Mouse (Mus musculus): ENCODE measurements around the gene Arl14ep. TPM values are rescaled to one million over a fixed set of nuclear protein-coding genes. Genes with fewer than 3 reads are reported as not detected.

Arl14ep gene
- total RNA-seq (2012; rRNA removed) = 44.8 and 61.0 TPM in 2 replicates
- total RNA-seq (2014; rRNA removed) = 76.0 and 84.1 TPM in 2 replicates
- polyA plus RNA-seq (2012; ENCODE audit: insufficient read length, low read depth) = 54.3 and 55.2 TPM in 2 replicates

DNA sequence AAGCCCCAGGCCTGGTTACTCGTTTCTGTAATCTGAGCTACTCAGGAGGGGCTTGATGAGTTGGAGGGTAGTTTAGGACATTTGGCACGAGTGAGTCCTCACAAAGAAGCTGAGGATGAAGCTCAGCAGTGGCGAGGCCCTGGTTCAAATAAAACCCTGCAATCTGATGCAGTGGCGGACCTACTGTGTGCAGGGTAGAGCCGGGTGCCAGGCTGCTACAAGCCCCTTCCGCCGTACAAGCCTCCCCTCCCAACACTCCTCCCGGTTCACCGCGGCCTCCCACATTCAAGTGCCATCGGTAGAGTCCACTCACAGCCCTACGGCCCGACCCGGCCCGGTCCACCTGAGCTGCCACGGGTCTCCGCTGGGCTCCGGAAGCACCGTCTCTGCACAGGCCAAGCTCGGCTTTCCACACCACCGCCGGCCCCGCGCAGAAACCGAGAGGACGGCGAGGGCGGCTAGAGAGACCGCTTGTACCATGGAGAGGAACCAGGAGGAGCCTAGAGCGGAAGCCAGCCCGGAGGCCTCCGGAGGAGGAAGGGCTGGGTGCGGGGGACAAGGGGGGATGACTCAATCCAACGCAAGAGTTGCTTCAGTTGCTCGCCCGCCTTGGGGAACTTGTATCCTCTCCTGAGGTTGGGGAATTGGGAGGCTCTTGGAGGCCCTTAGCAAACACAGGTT, at the start of gene Arl14ep:
Arl14ep (minus strand) TSS at position 466 of the 681 bp plus-strand sequence.
- peak within 1 kb of the TSS; percentile 78 for H3K27ac ChIP-seq (ENCODE audit: insufficient read depth, low read depth)
- no peak for TF ChIP-seq USF1 (IDR thresholded peaks at IDR 0.05; ENCODE audit: low read depth, low read length)
- TF ChIP-seq EP300 (IDR thresholded peaks at IDR 0.05; ENCODE audit: low read length) = peak; percentile 54; the same call in 1 of the 2 replicates
- TF ChIP-seq USF2 (conservative IDR thresholded peaks at IDR 0.05; ENCODE audit: low read depth, low read length) = no peak
- peak; percentile 81; the same call in 1 of the 2 replicates for TF ChIP-seq KAT2A (IDR thresholded peaks at IDR 0.05; ENCODE audit: insufficient replicate concordance, low read length)
- peak; percentile 70 for TF ChIP-seq SIN3A (IDR thresholded peaks at IDR 0.05; ENCODE audit: low read length)
- TF ChIP-seq MAX (IDR thresholded peaks at IDR 0.05; ENCODE audit: low read length) = peak; percentile 82
- no peak for TF ChIP-seq ZNF384 (IDR thresholded peaks at IDR 0.05; ENCODE audit: low read depth, low read length)
- peak; percentile 91 for TF ChIP-seq ELF1 (IDR thresholded peaks at IDR 0.05; ENCODE audit: low read depth, low read length)
- TF ChIP-seq NRF1 (IDR thresholded peaks at IDR 0.05; ENCODE audit: low read depth, low read length) = 0 out of 2 replicates have a peak, but pooled peaks have one; percentile 34
- TF ChIP-seq TCF12 (IDR thresholded peaks at IDR 0.05; ENCODE audit: low read depth, low read length) = peak; percentile 92
- TF ChIP-seq E2F4 (IDR thresholded peaks at IDR 0.05; ENCODE audit: insufficient replicate concordance, low read depth, low read length) = peak; percentile 70; the same call in 1 of the 2 replicates
- TF ChIP-seq RCOR1 (conservative IDR thresholded peaks at IDR 0.05; ENCODE audit: low read depth, low read length) = no peak
- peak; percentile 90 for TF ChIP-seq GABPA (IDR thresholded peaks at IDR 0.05; ENCODE audit: insufficient replicate concordance, low read depth, low read length)
- TF ChIP-seq CHD1 (IDR thresholded peaks at IDR 0.05; ENCODE audit: low read depth, low read length) = no peak
- TF ChIP-seq NELFE (IDR thresholded peaks at IDR 0.05; ENCODE audit: low read depth, low read length) = peak; percentile 72; the same call in 1 of the 2 replicates
- TF ChIP-seq ETS1 (conservative IDR thresholded peaks at IDR 0.05; ENCODE audit: low read depth, low read length) = peak; percentile 67; the same call in 1 of the 2 replicates
- peak; percentile 65; the same call in 1 of the 2 replicates for TF ChIP-seq CHD2 (IDR thresholded peaks at IDR 0.05; ENCODE audit: low read length)
- TF ChIP-seq BHLHE40 (IDR thresholded peaks at IDR 0.05; ENCODE audit: low read depth, low read length) = no peak
- TF ChIP-seq JUN (IDR thresholded peaks at IDR 0.05; ENCODE audit: insufficient read depth, low read depth, low read length) = peak; percentile 24; the same call in 1 of the 2 replicates
- peak; percentile 41; the same call in 1 of the 2 replicates for TF ChIP-seq MXI1 (IDR thresholded peaks at IDR 0.05; ENCODE audit: low read depth, low read length)
- no peak for TF ChIP-seq PAX5 (IDR thresholded peaks at IDR 0.05; ENCODE audit: low read length)
- peak; percentile 48; the same call in 1 of the 2 replicates for TF ChIP-seq JUND (conservative IDR thresholded peaks at IDR 0.05; ENCODE audit: low read depth, low read length)
- peak; percentile 90 for TF ChIP-seq HCFC1 (IDR thresholded peaks at IDR 0.05; ENCODE audit: low read depth, low read length)
- TF ChIP-seq POLR2A (IDR thresholded peaks at IDR 0.05; ENCODE audit: low read depth, low read length) = peak; percentile 79
- TF ChIP-seq UBTF (IDR thresholded peaks at IDR 0.05; ENCODE audit: low read depth, low read length) = peak; percentile 48; the same call in 1 of the 2 replicates
- TF ChIP-seq MYC (IDR thresholded peaks at IDR 0.05; ENCODE audit: low read depth, low read length) = peak; percentile 90; the same call in 1 of the 2 replicates
- TF ChIP-seq SMC3 (IDR thresholded peaks at IDR 0.05; ENCODE audit: low read depth, low read length) = no peak
- TF ChIP-seq TBP (conservative IDR thresholded peaks at IDR 0.05; ENCODE audit: low read depth, low read length) = peak; percentile 81
- TF ChIP-seq ZMIZ1 (IDR thresholded peaks at IDR 0.05; ENCODE audit: low read depth, low read length) = peak; percentile 87
- no peak for TF ChIP-seq MAFK (IDR thresholded peaks at IDR 0.05; ENCODE audit: insufficient replicate concordance, low read length)
- peak; percentile 87 for TF ChIP-seq MEF2A (IDR thresholded peaks at IDR 0.05; ENCODE audit: borderline replicate concordance, low read depth, low read length)
- no peak for TF ChIP-seq RAD21 (IDR thresholded peaks at IDR 0.05; ENCODE audit: low read depth, low read length)
- no peak for TF ChIP-seq ZC3H11A (IDR thresholded peaks at IDR 0.05; ENCODE audit: low read depth, low read length)
- TF ChIP-seq CTCF (conservative IDR thresholded peaks at IDR 0.05 in 1 of 2, IDR thresholded peaks at IDR 0.05 in 1 of 2; ENCODE audit: low read depth in 2 of 2, low read length in 2 of 2) = no peak
- peak; percentile 97 for TF ChIP-seq ZKSCAN1 (IDR thresholded peaks at IDR 0.05; ENCODE audit: borderline replicate concordance, low read depth, low read length)
- TF ChIP-seq MAZ (IDR thresholded peaks at IDR 0.05; ENCODE audit: low read depth, low read length) = peak; percentile 74; the same call in 1 of the 2 replicates
- peak; percentile 81 for TF ChIP-seq IRF4 (IDR thresholded peaks at IDR 0.05; ENCODE audit: low read depth, low read length)
- peak; percentile 72 for TF ChIP-seq POLR2AphosphoS2 (IDR thresholded peaks at IDR 0.05; ENCODE audit: low read depth, low read length)
- in situ Hi-C loops (cut with MboI; ENCODE audit: low pct_ligation_motif_present, low pct_unique_long_range_greater_than_20kb, low sequenced_read_pairs) = loop anchor here (25.0 kb wide), 1 partner anchor 612 kb away; no protein-coding TSS in a partner anchor
- dilution Hi-C loops (cut with MboI; ENCODE audit: extremely low pct_ligation_motif_present, extremely low pct_unique_long_range_greater_than_20kb, low sequenced_read_pairs) = no loop called here
- peak within 1 kb of the TSS; percentile 86 to 96 (median 92) for H3K4me3 ChIP-seq (replicated peaks in 1 of 3; ENCODE audit: low read depth in 2 of 3, low read length in 2 of 3, poor library complexity in 1 of 3)
- DNase-seq (ENCODE audit: extremely low read depth) = peak; percentile 91
- no peaks in the 10 kb centered on the region for H3K9me3 ChIP-seq (replicated peaks; ENCODE audit: low read length)
- peaks cover 46% of the 10 kb centered on the region for H3K79me2 ChIP-seq (replicated peaks; ENCODE audit: control insufficient read depth, extremely low read depth, insufficient read depth, poor library complexity, severe bottlenecking)
- peak within 1 kb of the TSS; percentile 88 for H3K9ac ChIP-seq (ENCODE audit: insufficient read depth, low read depth)
- H3K36me3 ChIP-seq (replicated peaks in 1 of 2; ENCODE audit: control insufficient read depth in 1 of 2, insufficient read depth in 1 of 2, low read length in 1 of 2) = peaks cover 2 to 22% of the 10 kb centered on the region in 2 experiments
- peak within 1 kb of the TSS; percentile 94; the same call in 1 of the 2 replicates for H3K4me2 ChIP-seq (ENCODE audit: insufficient read depth, low read depth, poor library complexity, severe bottlenecking)
- H3K4me1 ChIP-seq (ENCODE audit: control insufficient read depth in 1 of 2, insufficient read depth in 2 of 2) = peaks cover 14 to 45% of the 10 kb centered on the region in 2 experiments
- no peaks in the 10 kb centered on the region for H3K27me3 ChIP-seq (replicated peaks)
